Mouse (Mus musculus) lung, postnatal 0 days (tissue): ENCODE data around the gene 2010111I01Rik. TPM values are rescaled to one million over a fixed set of nuclear protein-coding genes. Genes with fewer than 3 reads are reported as not detected.
"Not testable (repeated sequence)": the region's sequence is repeated elsewhere in the genome, so short reads cannot be mapped to it uniquely, and the experiment has no call there.

Source experiments
- ATAC-seq: fragments of 200-750 bp; cut with Nextera tagmentation; 2 replicates; pipeline ENCODE4 v1.8.0; 2017; ENCODE audit warnings: moderate library complexity
- DNase-seq: peaks from one replicate; pipeline ENCODE4 v3.0.0-alpha.2; 2016; ENCODE audit warnings: low spot score
- H3K27ac ChIP-seq: fragments of 300-500 bp; sonication (generic); 2 replicates; pipeline ENCODE4 v1.5.1; 2014; ENCODE audit warnings: antibody characterized with exemption, mild to moderate bottlenecking, low read length, mixed read lengths
- H3K27me3 ChIP-seq: fragments of 300-500 bp; sonication (generic); replicated peaks from 2 replicates; pipeline ENCODE4 v1.6.1; 2014; ENCODE audit warnings: low read length, mixed read lengths; ENCODE audit not compliant: insufficient read depth
- H3K36me3 ChIP-seq: fragments of 300-500 bp; sonication (generic); 2 replicates; pipeline ENCODE4 v1.6.1; 2014; ENCODE audit warnings: low read length, mixed read lengths; ENCODE audit not compliant: insufficient read depth
- H3K4me1 ChIP-seq: fragments of 300-500 bp; sonication (generic); 2 replicates; pipeline ENCODE4 v1.6.1; 2014; ENCODE audit warnings: antibody characterized with exemption, low read depth, low read length, mixed read lengths; ENCODE audit not compliant: insufficient read depth
- H3K4me2 ChIP-seq: fragments of 300-500 bp; sonication (generic); replicated peaks from 2 replicates; pipeline ENCODE4 v1.6.1; 2014; ENCODE audit warnings: low read depth, mild to moderate bottlenecking, low read length, moderate library complexity, mixed read lengths
- H3K4me3 ChIP-seq: fragments of 300-500 bp; sonication (generic); 2 replicates; pipeline ENCODE4 v1.5.1; 2014; ENCODE audit warnings: low read depth, low read length
- H3K9ac ChIP-seq: fragments of 300-500 bp; sonication (generic); replicated peaks from 2 replicates; pipeline ENCODE4 v1.6.1; 2014; ENCODE audit warnings: low read depth, mild to moderate bottlenecking
- H3K9me3 ChIP-seq: fragments of 300-500 bp; sonication (generic); 2 replicates; pipeline ENCODE4 v1.6.1; 2016; ENCODE audit warnings: low read length, mixed read lengths
- CTCF ChIP-seq: IDR thresholded peaks from 2 replicates; pipeline ENCODE4 v1.5.1; 2016; ENCODE audit warnings: antibody characterized with exemption, mild to moderate bottlenecking
- EP300 ChIP-seq: IDR thresholded peaks from 2 replicates; pipeline ENCODE4 v1.6.1; 2016; ENCODE audit warnings: antibody characterized with exemption, mild to moderate bottlenecking, control low read depth
- WGBS: fragments of 180-500 bp; shearing (Covaris S2); extraction: QIAGEN DNeasy Blood & Tissue Kit; methylation state at CpG from one replicate; pipeline ENCODE4 v1.1.7; 2014; 5-methylcytosine and 5-hydroxymethylcytosine counted together
- polyA plus RNA-seq: library from polyadenylated mRNA; unstranded; fragments of >200 nt; fragmentation: Nextera tagmentation; extraction: Ambion mirVana; gene quantifications from 2 replicates; pipeline ENCODE4 v1.2.1, GENCODE M21; 2015

2010111I01Rik gene
- polyA plus RNA-seq, 1 experiment from 2014 or later = 130 TPM

GRCm38 (mm10) chr13:63234520-63234919 is 269.8 kb downstream of the 2010111I01Rik start:
- not testable (repeated sequence) for H3K4me2 ChIP-seq, H3K4me1 ChIP-seq, ATAC-seq, H3K27ac ChIP-seq, H3K27me3 ChIP-seq, H3K9ac ChIP-seq, DNase-seq, H3K4me3 ChIP-seq, H3K36me3 ChIP-seq, H3K9me3 ChIP-seq
- TF ChIP-seq CTCF = peak; percentile 47

- Histone ChIP-seq H3K36me3 (no peaks in the 10 kb centered on the region), H3K9me3 (no peaks in the 10 kb centered on the region), H3K27ac (no peak overlapping the region), H3K4me2 (no peak overlapping the region), H3K9ac (no peak overlapping the region), H3K27me3 (no peaks in the 10 kb centered on the region), H3K4me3 (no peak overlapping the region), H3K4me1 (peaks cover 5% of the 10 kb centered on the region; the same call in 1 of the 2 replicates)
- DNase-seq = no peak
- ATAC-seq = no peak
- 67% methylated on average over 3 of the region's 3 CpGs for WGBS
- TF ChIP-seq EP300 = no peak
- TF ChIP-seq CTCF = no peak
Measured at GRCm38 (mm10) chr13:63235551-63235950, 270.9 kb downstream of the 2010111I01Rik start.

- WGBS = 21% methylated on average over 5 of the region's 5 CpGs
- H3K9ac ChIP-seq = no peak overlapping the region
Measured at GRCm38 (mm10) chr13:63236159-63236893, 271.6 kb downstream of the 2010111I01Rik start.

GRCm38 (mm10) chr13:63238045-63238444 is 273.4 kb downstream of the 2010111I01Rik start:
- ATAC-seq = no peak
- no peak for DNase-seq
- H3K36me3 ChIP-seq = no peaks in the 10 kb centered on the region
- H3K27ac ChIP-seq = no peak overlapping the region
- no peak overlapping the region for H3K4me3 ChIP-seq
- 76% methylated on average over 7 of the region's 7 CpGs for WGBS
- peaks cover 22% of the 10 kb centered on the region; the same call in 1 of the 2 replicates for H3K4me1 ChIP-seq
- no peak for TF ChIP-seq CTCF
- TF ChIP-seq EP300 = no peak
- H3K4me2 ChIP-seq = no peak overlapping the region
- no peaks in the 10 kb centered on the region for H3K9me3 ChIP-seq
- H3K27me3 ChIP-seq = no peaks in the 10 kb centered on the region
- no peak overlapping the region for H3K9ac ChIP-seq

More at GRCm38 (mm10) chr13:63236159-63236893, 271.6 kb downstream of the 2010111I01Rik start:
- H3K9me3 ChIP-seq = no peaks in the 10 kb centered on the region
- 0 out of 2 replicates have a peak overlapping the region, but pooled peaks have one; percentile 38 for H3K27ac ChIP-seq
- no peak overlapping the region for H3K4me2 ChIP-seq
- no peak overlapping the region for H3K4me3 ChIP-seq
- DNase-seq (no peak), ATAC-seq (no peak)
- H3K36me3 ChIP-seq = no peaks in the 10 kb centered on the region
- H3K27me3 ChIP-seq = no peaks in the 10 kb centered on the region
- TF ChIP-seq EP300 = no peak
- TF ChIP-seq CTCF = no peak
- peaks cover 8% of the 10 kb centered on the region; the same call in 1 of the 2 replicates for H3K4me1 ChIP-seq

- no peaks in the 10 kb centered on the region for H3K27me3 ChIP-seq
- DNase-seq (peak; percentile 36), ATAC-seq (peak; percentile 15)
- H3K4me3 ChIP-seq = peak overlapping the region; percentile 62
- no peaks in the 10 kb centered on the region for H3K9me3 ChIP-seq
- TF ChIP-seq EP300 (no peak), CTCF (no peak)
- H3K27ac ChIP-seq = peak overlapping the region; percentile 91
- H3K9ac ChIP-seq = peak overlapping the region; percentile 66
- peaks cover 24% of the 10 kb centered on the region; the same call in 1 of the 2 replicates for H3K4me1 ChIP-seq
- H3K4me2 ChIP-seq = peak overlapping the region; percentile 60
- 11% methylated on average over 11 of the region's 11 CpGs for WGBS
- no peaks in the 10 kb centered on the region for H3K36me3 ChIP-seq
Measured at GRCm38 (mm10) chr13:63239301-63239804, 274.7 kb downstream of the 2010111I01Rik start.

GRCm38 (mm10) chr13:63239877-63240671 is 275.4 kb downstream of the 2010111I01Rik start:
- Histone ChIP-seq H3K27ac (peak overlapping the region; percentile 91), H3K27me3 (no peaks in the 10 kb centered on the region), H3K4me1 (peaks cover 29% of the 10 kb centered on the region; the same call in 1 of the 2 replicates), H3K9me3 (no peaks in the 10 kb centered on the region), H3K36me3 (no peaks in the 10 kb centered on the region), H3K9ac (peak overlapping the region; percentile 66), H3K4me2 (peak overlapping the region; percentile 60), H3K4me3 (peak overlapping the region; percentile 62)
- TF ChIP-seq EP300 (no peak), CTCF (no peak)
- DNase-seq (peak; percentile 86), ATAC-seq (peak; percentile 81)
- WGBS = under 1% methylated on average over 50 of the region's 51 CpGs
